Mouse (Mus musculus): ENCODE measurements around the gene Hat1.

Hat1 gene

GRCm38 (mm10) chr2:71466861-71467450 lies 78.2 kb downstream of the Hat1 start:
- DNase-seq: peak; percentile 68

GRCm38 (mm10) chr2:71471094-71471493 lies 82.3 kb downstream of the Hat1 start:
- no peak for DNase-seq

GRCm38 (mm10) chr2:71473830-71474229 lies 85.1 kb downstream of the Hat1 start:
- DNase-seq: no peak

- DNase-seq: no peak
These were observed 85.6 kb downstream of the Hat1 start for GRCm38 (mm10) chr2:71474345-71474744.

- DNase-seq: no peak
These were observed 86.6 kb downstream of the Hat1 start for GRCm38 (mm10) chr2:71475311-71475710.

GRCm38 (mm10) chr2:71475760-71476159 lies 87.0 kb downstream of the Hat1 start:
- no peak for DNase-seq

- DNase-seq: no peak
These were observed 89.0 kb downstream of the Hat1 start for GRCm38 (mm10) chr2:71477787-71478186.

- no peak for DNase-seq
These were observed 91.2 kb downstream of the Hat1 start for GRCm38 (mm10) chr2:71479917-71480316.

- no peak for DNase-seq
These were observed 93.1 kb downstream of the Hat1 start for GRCm38 (mm10) chr2:71481825-71482224.

- DNase-seq: no peak
These were observed 94.4 kb downstream of the Hat1 start for GRCm38 (mm10) chr2:71483046-71483716.

- no peak for DNase-seq
These were observed 94.9 kb downstream of the Hat1 start for GRCm38 (mm10) chr2:71483717-71484066.
